Mouse (Mus musculus) MEL (cell line): ENCODE data around the gene Cfdp1. TPM values are rescaled to one million over a fixed set of nuclear protein-coding genes. Genes with fewer than 3 reads are reported as not detected.

ENCODE experiments used
- DNase-seq: peaks from one replicate; pipeline ENCODE4 v3.0.0; 2011; ENCODE audit warnings: low read depth, low spot score
- H3K27ac ChIP-seq: 2 replicates; pipeline ENCODE4 v1.5.1; 2012; ENCODE audit warnings: low read depth, mild to moderate bottlenecking, control low read depth, low read length, moderate library complexity; ENCODE audit not compliant: control insufficient read depth
- H3K27me3 ChIP-seq, 2 experiments: fragments of 150-350 bp in 1 of 2; sonication (generic) in 1 of 2; 2 replicates each; pipeline ENCODE4 v1.6.1; 2012; ENCODE audit warnings: low read length in 2 of 2, mild to moderate bottlenecking in 2 of 2, improper control_type of control experiment in 1 of 2, moderate library complexity in 1 of 2; ENCODE audit not compliant: insufficient read depth in 2 of 2, control insufficient read depth in 1 of 2
- H3K36me3 ChIP-seq, 2 experiments: 2 replicates each; pipeline ENCODE4 v1.6.1; 2012 to 2014; ENCODE audit warnings: low read length in 2 of 2, improper control_type of control experiment in 1 of 2, inconsistent platforms in 1 of 2, mild to moderate bottlenecking in 1 of 2; ENCODE audit not compliant: insufficient read depth in 2 of 2, control insufficient read depth in 1 of 2
- H3K4me1 ChIP-seq, 2 experiments: fragments of 150-350 bp in 1 of 2; sonication (generic) in 1 of 2; 2 replicates each; pipeline ENCODE4 v1.6.1; 2012; ENCODE audit warnings: low read length in 2 of 2, improper control_type of control experiment in 1 of 2, mild to moderate bottlenecking in 1 of 2; ENCODE audit not compliant: insufficient read depth in 2 of 2, control insufficient read depth in 1 of 2
- H3K4me3 ChIP-seq, 2 experiments: fragments of 150-350 bp in 1 of 2; sonication (generic) in 1 of 2; 2 replicates each; pipeline ENCODE4 v1.5.1; 2012; ENCODE audit warnings: low read depth in 2 of 2, low read length in 2 of 2, mild to moderate bottlenecking in 2 of 2, moderate library complexity in 2 of 2, control low read depth in 1 of 2, improper control_type of control experiment in 1 of 2; ENCODE audit not compliant: control insufficient read depth in 1 of 2, insufficient read depth in 1 of 2
- H3K79me2 ChIP-seq: 2 replicates; pipeline ENCODE4 v1.6.1; 2012; ENCODE audit warnings: mild to moderate bottlenecking, low read length, moderate library complexity; ENCODE audit not compliant: control insufficient read depth, poor library complexity, insufficient read depth
- H3K9ac ChIP-seq: 2 replicates; pipeline ENCODE4 v1.6.1; 2012; ENCODE audit warnings: low read depth, mild to moderate bottlenecking, control low read depth, low read length, moderate library complexity; ENCODE audit not compliant: control insufficient read depth, poor library complexity, severe bottlenecking
- H3K9me3 ChIP-seq: fragments of 150-350 bp; sonication (generic); replicated peaks from 2 replicates; pipeline ENCODE4 v1.6.1; 2012; ENCODE audit warnings: mild to moderate bottlenecking, low read length, improper control_type of control experiment, moderate library complexity; ENCODE audit not compliant: insufficient read depth
- BHLHE40 ChIP-seq: IDR thresholded peaks from 2 replicates; pipeline ENCODE4 v1.6.1; 2012; ENCODE audit warnings: low read depth, mild to moderate bottlenecking, inconsistent platforms, low read length, improper control_type of control experiment, borderline replicate concordance
- CTCF ChIP-seq, 3 experiments: IDR thresholded peaks in 2 of 3; conservative IDR thresholded peaks in 1 of 3; 2 replicates each; pipeline ENCODE4 v1.5.1; 2011 to 2012; ENCODE audit warnings: low read length in 3 of 3, low read depth in 2 of 3, mild to moderate bottlenecking in 2 of 3, improper control_type of control experiment in 1 of 3, inconsistent platforms in 1 of 3, mixed read lengths in 1 of 3, moderate library complexity in 1 of 3; ENCODE audit not compliant: control insufficient read depth in 1 of 3, insufficient read depth in 1 of 3, poor library complexity in 1 of 3, severe bottlenecking in 1 of 3
- E2F4 ChIP-seq: IDR thresholded peaks from 2 replicates; pipeline ENCODE4 v1.6.1; 2011; ENCODE audit warnings: low read depth, low read length, improper control_type of control experiment, borderline replicate concordance
- GABPA ChIP-seq: IDR thresholded peaks from 2 replicates; pipeline ENCODE4 v1.6.1; 2012; ENCODE audit warnings: low read depth, mild to moderate bottlenecking, inconsistent platforms, low read length, improper control_type of control experiment, moderate library complexity
- MAFK ChIP-seq: IDR thresholded peaks from 2 replicates; pipeline ENCODE4 v1.6.1; 2011; ENCODE audit warnings: low read depth, mild to moderate bottlenecking, low read length, improper control_type of control experiment, borderline replicate concordance
- MAZ ChIP-seq: IDR thresholded peaks from 2 replicates; pipeline ENCODE4 v1.6.1; 2012; ENCODE audit warnings: low read depth, mild to moderate bottlenecking, inconsistent platforms, low read length, improper control_type of control experiment
- MXI1 ChIP-seq: IDR thresholded peaks from 2 replicates; pipeline ENCODE4 v1.6.1; 2011; ENCODE audit warnings: mild to moderate bottlenecking, low read depth, low read length, improper control_type of control experiment
- MYB ChIP-seq: IDR thresholded peaks from 2 replicates; pipeline ENCODE4 v1.6.1; 2011; ENCODE audit warnings: mild to moderate bottlenecking, low read depth, low read length, improper control_type of control experiment
- NELFE ChIP-seq: IDR thresholded peaks from 2 replicates; pipeline ENCODE4 v1.6.1; 2011; ENCODE audit warnings: low read depth, low read length, improper control_type of control experiment
- POLR2A ChIP-seq, 2 experiments: IDR thresholded peaks; 2 replicates each; pipeline ENCODE4 v1.6.1; 2011 to 2012; ENCODE audit warnings: low read length in 2 of 2, mild to moderate bottlenecking in 2 of 2, control low read depth in 1 of 2, improper control_type of control experiment in 1 of 2, low read depth in 1 of 2, moderate library complexity in 1 of 2; ENCODE audit not compliant: control insufficient read depth in 1 of 2, insufficient read depth in 1 of 2, poor library complexity in 1 of 2
- POLR2AphosphoS2 ChIP-seq: IDR thresholded peaks from 2 replicates; pipeline ENCODE4 v1.6.1; 2011; ENCODE audit warnings: low read length, improper control_type of control experiment
- POLR2AphosphoS5 ChIP-seq: IDR thresholded peaks from 2 replicates; pipeline ENCODE4 v1.6.1; 2012; ENCODE audit warnings: low read depth, borderline replicate concordance, mild to moderate bottlenecking, inconsistent platforms, low read length, moderate library complexity, mixed read lengths
- RAD21 ChIP-seq: IDR thresholded peaks from 2 replicates; pipeline ENCODE4 v1.6.1; 2011; ENCODE audit warnings: mild to moderate bottlenecking, low read depth, low read length, improper control_type of control experiment
- SMC3 ChIP-seq: IDR thresholded peaks from 2 replicates; pipeline ENCODE4 v1.6.1; 2011; ENCODE audit warnings: low read depth, low read length, improper control_type of control experiment
- TAL1 ChIP-seq: IDR thresholded peaks from 2 replicates; pipeline ENCODE4 v1.6.1; 2012; ENCODE audit warnings: mild to moderate bottlenecking, inconsistent platforms, low read length, moderate library complexity, mixed read lengths
- UBTF ChIP-seq: IDR thresholded peaks from 2 replicates; pipeline ENCODE4 v1.6.1; 2012; ENCODE audit warnings: low read depth, mild to moderate bottlenecking, inconsistent platforms, low read length, improper control_type of control experiment, moderate library complexity, borderline replicate concordance; ENCODE audit not compliant: insufficient read depth
- ZC3H11A ChIP-seq: IDR thresholded peaks from 2 replicates; pipeline ENCODE4 v1.6.1; 2012; ENCODE audit warnings: low read depth, mild to moderate bottlenecking, inconsistent platforms, low read length, improper control_type of control experiment
- ZKSCAN1 ChIP-seq: IDR thresholded peaks from 2 replicates; pipeline ENCODE4 v1.6.1; 2012; ENCODE audit warnings: low read depth, mild to moderate bottlenecking, inconsistent platforms, low read length, improper control_type of control experiment, moderate library complexity
- ZMIZ1 ChIP-seq: IDR thresholded peaks from 2 replicates; pipeline ENCODE4 v1.6.1; 2012; ENCODE audit warnings: low read depth, mild to moderate bottlenecking, inconsistent platforms, low read length, improper control_type of control experiment, moderate library complexity
- ZNF384 ChIP-seq: IDR thresholded peaks from 2 replicates; pipeline ENCODE4 v1.6.1; 2012; ENCODE audit warnings: low read depth, mild to moderate bottlenecking, inconsistent platforms, low read length, improper control_type of control experiment
- polyA plus RNA-seq, 2 experiments: library from polyadenylated mRNA; stranded (reverse) in 1 of 2; unstranded in 1 of 2; fragments of >175 nt in 1 of 2; fragments of >200 nt in 1 of 2; gene quantifications; 2 replicates each; pipeline versions ENCODE4 v1.2.1 to v1.2.4; 2012; ENCODE audit warnings: low replicate concordance in 2 of 2, low read depth in 1 of 2; ENCODE audit not compliant: insufficient read length in 2 of 2, insufficient read depth in 1 of 2, missing spikeins in 1 of 2
- total RNA-seq: library from RNA; depleted of rRNA; stranded (reverse); fragments of 300-350 nt; gene quantifications from 2 replicates; pipeline ENCODE4 v1.2.3, GENCODE M21; 2012

Gene Cfdp1
- total and polyA plus RNA-seq, 3 experiments = 185 to 214 TPM; not detected in 1

- Histone ChIP-seq H3K4me3 (no peak overlapping the region), H3K4me1 (no peaks in the 10 kb centered on the region), H3K27me3 (no peaks in the 10 kb centered on the region), H3K79me2 (no peaks in the 10 kb centered on the region), H3K9ac (no peak overlapping the region), H3K27ac (no peak overlapping the region), H3K36me3 (peaks cover 0 to 2% of the 10 kb centered on the region in 2 experiments; a peak in 1 of 4 replicates), H3K9me3 (no peaks in the 10 kb centered on the region)
- no peak for TF ChIP-seq NELFE
- no peak for TF ChIP-seq TAL1
- peak; percentile 66 to 76 (median 67) for TF ChIP-seq CTCF (IDR thresholded peaks at IDR 0.05 in 2 of 3, conservative IDR thresholded peaks at IDR 0.05 in 1 of 3; ENCODE audit: control insufficient read depth in 1 of 3, insufficient read depth in 1 of 3, low read depth in 2 of 3, low read length in 3 of 3, poor library complexity in 1 of 3, severe bottlenecking in 1 of 3)
- no peak for TF ChIP-seq ZMIZ1
- TF ChIP-seq GABPA = no peak
- TF ChIP-seq BHLHE40 = no peak
- no peak for TF ChIP-seq ZNF384
- peak; percentile 36; the same call in 1 of the 2 replicates for TF ChIP-seq ZC3H11A
- no peak for TF ChIP-seq ZKSCAN1
- TF ChIP-seq UBTF = no peak
- TF ChIP-seq SMC3 = peak; percentile 54
- no peak for TF ChIP-seq POLR2A (IDR thresholded peaks at IDR 0.05; ENCODE audit: control insufficient read depth in 1 of 2, insufficient read depth in 1 of 2, low read depth in 1 of 2, low read length in 2 of 2, poor library complexity in 1 of 2)
- no peak for TF ChIP-seq MYB
- TF ChIP-seq POLR2AphosphoS2 = no peak
- peak; percentile 72 for TF ChIP-seq RAD21
- no peak for TF ChIP-seq MAZ
- TF ChIP-seq POLR2AphosphoS5 = no peak
- TF ChIP-seq MXI1 = no peak
- no peak for TF ChIP-seq E2F4
- DNase-seq = peak; percentile 54
These were observed 40.9 kb upstream of the Cfdp1 start for GRCm38 (mm10) chr8:111894955-111895354.

- Histone ChIP-seq H3K4me3 (no peak overlapping the region; a peak in 1 of 4 replicates), H3K36me3 (peaks cover 0 to 10% of the 10 kb centered on the region in 2 experiments; a peak in 2 of 4 replicates), H3K79me2 (no peaks in the 10 kb centered on the region), H3K4me1 (peaks cover 0 to 10% of the 10 kb centered on the region in 2 experiments; a peak in 2 of 4 replicates), H3K27me3 (no peaks in the 10 kb centered on the region), H3K27ac (no peak overlapping the region), H3K9me3 (no peaks in the 10 kb centered on the region), H3K9ac (no peak overlapping the region)
- TF ChIP-seq MAFK (peak; percentile 64; the same call in 1 of the 2 replicates), POLR2A (IDR thresholded peaks at IDR 0.05; ENCODE audit: control insufficient read depth in 1 of 2, insufficient read depth in 1 of 2, low read depth in 1 of 2, low read length in 2 of 2, poor library complexity in 1 of 2) (no peak)
- DNase-seq = no peak
These were observed 38.5 kb upstream of the Cfdp1 start for GRCm38 (mm10) chr8:111892615-111893014.
